Mouse (Mus musculus) bone marrow, adult 2 months (tissue): ENCODE measurements at regions not wholly inside any gene's neighbourhood (a gene's known extent, or its start where the extent isn't known, plus 50 kb on each side); places are given as distances from the start of the nearest gene placed in this dataset.

Experiments
- H3K27ac ChIP-seq: fragments of 200-500 bp; 2 replicates; pipeline ENCODE4 v1.5.1; 2012; ENCODE audit warnings: low read depth, mild to moderate bottlenecking, control low read depth, inconsistent platforms, low read length; ENCODE audit not compliant: control insufficient read depth, poor library complexity, insufficient read depth
- H3K4me1 ChIP-seq: fragments of 200-500 bp; 2 replicates; pipeline ENCODE4 v1.6.1; 2011; ENCODE audit warnings: low read length; ENCODE audit not compliant: control insufficient read depth, insufficient read depth
- H3K4me3 ChIP-seq: fragments of 200-500 bp; replicated peaks from 2 replicates; pipeline ENCODE3; 2011; ENCODE audit warnings: mild to moderate bottlenecking, low read depth, low read length, control low read depth; ENCODE audit not compliant: control insufficient read depth
- CTCF ChIP-seq: fragments of 200-500 bp; IDR thresholded peaks from 2 replicates; pipeline ENCODE4 v1.5.1; 2011; ENCODE audit warnings: low read length, control low read depth; ENCODE audit not compliant: control insufficient read depth, insufficient read depth
- POLR2A ChIP-seq: fragments of 200-500 bp; IDR thresholded peaks from 2 replicates; pipeline ENCODE4 v1.6.1; 2011; ENCODE audit warnings: low read depth, mild to moderate bottlenecking, control low read depth, low read length, borderline replicate concordance; ENCODE audit not compliant: control insufficient read depth
- WGBS: fragments of 180-500 bp; shearing (Covaris S2); methylation state at CpG from one replicate; pipeline ENCODE4 v1.1.7; 2018; 5-methylcytosine and 5-hydroxymethylcytosine counted together

DNA sequence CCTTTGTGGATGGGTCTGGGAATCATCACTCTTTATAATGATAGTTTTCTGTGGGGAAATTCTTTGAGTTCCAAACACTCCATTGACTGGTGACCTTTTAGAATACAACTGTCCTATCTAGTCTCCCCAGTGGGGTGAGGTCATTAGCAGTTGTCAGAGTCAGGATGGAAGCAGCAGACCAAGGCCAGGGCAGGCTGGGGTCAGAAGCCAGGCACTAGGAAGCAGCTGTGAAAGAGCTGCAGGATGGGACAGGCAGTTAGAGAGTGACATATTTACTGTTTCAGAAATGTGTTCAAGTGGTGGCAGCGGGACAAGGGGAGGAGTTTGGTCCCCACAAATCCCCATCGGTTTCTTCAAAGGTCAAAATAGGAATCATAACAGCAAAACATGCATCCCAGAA, 99.1 kb upstream of the Rbms1 start:
- no peak overlapping the region for H3K4me3 ChIP-seq
- H3K27ac ChIP-seq = no peak overlapping the region
- no peak for TF ChIP-seq POLR2A
- TF ChIP-seq CTCF = no peak
- no peaks in the 10 kb centered on the region for H3K4me1 ChIP-seq
- 75% methylated on average over 2 of the region's 2 CpGs for WGBS

DNA sequence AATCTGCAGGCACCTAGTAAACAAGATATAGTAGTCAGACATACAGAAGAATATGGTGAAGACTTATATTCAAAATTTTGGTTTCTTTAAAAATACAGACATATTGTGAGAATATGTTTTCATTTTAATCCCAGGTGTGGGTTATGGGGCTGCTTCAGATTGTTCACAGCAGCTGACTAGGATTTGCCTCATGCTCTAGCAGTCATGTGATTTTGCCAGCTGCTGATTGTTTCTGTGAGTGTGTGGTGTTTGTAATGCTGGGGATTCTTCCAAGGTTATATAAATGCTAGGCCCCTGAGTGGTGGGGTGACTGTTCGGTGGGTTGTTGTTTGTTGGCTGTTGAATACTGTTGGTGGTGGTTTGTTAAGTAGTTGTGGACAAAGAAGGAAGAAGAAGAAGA, 97.9 kb upstream of the Rbms1 start:
- 77% methylated on average over 1 of the region's 1 CpGs for WGBS
- Histone ChIP-seq H3K4me3 (no peak overlapping the region), H3K27ac (no peak overlapping the region), H3K4me1 (no peaks in the 10 kb centered on the region)
- TF ChIP-seq CTCF = no peak
- TF ChIP-seq POLR2A = no peak

DNA sequence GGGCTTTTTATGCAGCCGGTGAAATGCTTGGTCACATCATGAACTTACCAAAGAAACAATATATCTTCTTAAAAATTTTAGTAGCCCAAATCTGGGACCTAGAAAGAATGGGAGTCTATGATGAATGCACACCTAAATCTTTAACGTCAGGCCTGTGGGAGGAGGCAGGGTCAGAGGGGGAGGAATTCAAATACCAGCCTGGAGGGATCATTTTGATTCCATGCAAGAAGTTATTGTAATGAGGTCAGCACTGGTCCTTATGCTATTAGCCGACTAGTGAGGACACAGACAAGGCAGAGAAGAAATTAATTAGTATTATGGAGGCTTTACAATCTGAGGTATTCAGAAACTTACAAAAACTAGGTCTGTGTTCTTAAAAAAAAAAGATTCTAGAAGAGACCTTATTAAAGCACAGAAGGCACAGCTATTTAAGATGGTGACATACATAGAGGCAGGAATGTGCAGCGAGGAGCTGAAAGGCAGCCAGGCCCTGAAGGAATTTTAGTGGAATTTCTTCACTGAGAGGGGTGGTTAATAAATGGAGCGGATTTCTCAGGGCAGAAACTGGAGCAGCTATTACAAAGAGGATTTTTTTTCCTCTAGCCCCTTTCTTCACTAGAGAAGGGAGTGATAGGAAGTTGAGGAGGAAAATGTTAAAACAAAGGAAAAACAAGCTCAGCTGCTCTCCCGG, 95.7 kb upstream of the Rbms1 start:
- WGBS = 73% methylated on average over 6 of the region's 6 CpGs
- Histone ChIP-seq H3K4me3 (no peak overlapping the region), H3K27ac (no peak overlapping the region), H3K4me1 (no peaks in the 10 kb centered on the region)
- TF ChIP-seq POLR2A (no peak), CTCF (no peak)

DNA sequence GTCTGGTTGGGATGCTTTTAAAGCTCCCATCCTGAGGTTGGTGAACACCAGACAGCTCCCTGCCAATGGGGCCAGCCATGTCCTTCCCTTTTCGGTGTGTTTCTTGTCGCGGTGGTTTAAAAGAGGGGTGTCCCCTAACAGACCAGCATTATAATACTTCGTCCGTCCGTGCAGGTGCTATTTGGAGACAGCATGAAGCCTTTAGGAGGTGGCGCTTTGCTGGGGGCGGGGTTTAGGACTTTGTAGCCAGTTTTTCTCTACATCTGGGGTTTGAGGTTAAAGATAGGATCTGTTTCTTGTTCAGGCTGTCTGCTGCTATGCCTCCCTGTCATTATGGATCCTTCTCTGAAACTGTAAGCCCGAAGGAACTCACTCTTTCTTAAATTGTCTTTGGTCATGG, 89.3 kb upstream of the Rbms1 start:
- TF ChIP-seq CTCF (no peak), POLR2A (no peak)
- Histone ChIP-seq H3K27ac (no peak overlapping the region), H3K4me1 (no peaks in the 10 kb centered on the region), H3K4me3 (no peak overlapping the region)
- WGBS = 55% methylated on average over 9 of the region's 9 CpGs

DNA sequence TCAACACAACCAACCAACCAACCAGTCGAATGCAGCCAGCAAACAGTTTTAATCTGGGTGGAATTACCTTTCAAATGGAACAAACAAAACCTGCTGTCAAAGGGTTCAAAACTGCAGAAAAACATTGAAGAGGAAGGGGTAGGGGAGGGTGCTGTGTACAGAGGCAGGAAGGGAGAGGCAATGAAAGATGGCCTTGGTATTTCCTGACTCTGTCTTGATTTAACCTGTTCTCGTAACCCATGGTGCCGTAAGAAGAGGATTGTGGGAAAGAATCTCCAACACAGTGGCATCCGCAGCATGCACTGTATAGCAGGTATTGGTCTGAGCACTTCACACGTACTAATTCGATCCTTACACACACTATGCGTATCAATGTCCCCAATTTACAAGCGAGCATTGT, 88.8 kb upstream of the Rbms1 start:
- WGBS = 79% methylated on average over 8 of the region's 8 CpGs
- Histone ChIP-seq H3K4me3 (no peak overlapping the region), H3K27ac (no peak overlapping the region), H3K4me1 (no peaks in the 10 kb centered on the region)
- no peak for TF ChIP-seq CTCF
- no peak for TF ChIP-seq POLR2A

DNA sequence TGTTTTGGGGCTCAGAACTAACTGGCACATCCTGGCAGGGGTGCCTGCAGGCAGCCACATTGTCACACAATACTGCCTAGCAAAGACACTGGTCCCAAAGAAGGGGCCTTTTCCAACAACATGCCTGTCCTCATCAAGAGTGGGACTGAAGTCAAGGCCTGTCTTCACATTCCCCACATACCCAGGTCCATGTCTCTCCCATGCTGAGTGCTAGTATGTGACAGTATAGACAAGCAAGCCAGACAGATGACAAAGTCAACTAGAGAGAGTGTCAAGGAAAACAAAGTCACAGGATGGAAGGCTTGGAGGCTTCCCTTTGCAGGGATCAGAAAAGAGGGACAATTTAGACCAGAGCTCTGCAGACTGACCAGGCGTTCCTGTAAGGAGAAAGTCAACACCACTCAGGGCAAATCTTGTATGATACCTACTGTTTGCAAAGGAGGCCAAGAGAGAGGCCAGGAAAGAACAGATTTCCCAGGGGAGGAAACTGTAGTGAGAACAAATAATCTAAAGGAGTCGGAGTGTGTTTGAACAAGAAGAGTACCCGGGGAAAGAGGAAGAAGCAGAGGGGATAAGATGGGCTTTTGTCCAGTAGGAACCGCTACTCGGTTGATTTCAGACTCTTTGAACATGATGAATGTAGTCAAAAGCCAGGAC, 83.2 kb upstream of the Rbms1 start:
- 69% methylated on average over 5 of the region's 5 CpGs for WGBS

DNA sequence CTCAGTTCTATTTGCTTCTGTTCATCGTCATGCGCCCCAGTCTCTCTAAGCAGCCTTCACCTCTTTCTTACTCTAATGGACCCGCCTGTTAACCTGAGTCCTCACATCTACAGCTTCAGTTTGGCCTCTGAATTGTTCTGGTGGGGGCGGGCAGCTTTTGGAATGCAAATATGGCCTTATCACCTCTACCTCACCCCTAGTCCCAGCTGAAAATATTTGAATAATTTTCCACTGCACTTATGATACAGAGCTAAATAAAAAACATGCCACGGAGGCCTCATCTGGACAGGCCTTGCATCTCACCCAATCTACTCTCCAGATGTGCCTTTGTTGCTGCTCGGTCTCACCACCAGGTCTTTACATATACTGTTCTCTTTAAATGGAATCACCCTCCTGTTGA, 82.5 kb upstream of the Rbms1 start:
- no peak overlapping the region for H3K4me3 ChIP-seq
- no peaks in the 10 kb centered on the region for H3K4me1 ChIP-seq
- H3K27ac ChIP-seq = no peak overlapping the region
- TF ChIP-seq CTCF (no peak), POLR2A (no peak)
- WGBS = 83% methylated on average over 6 of the region's 6 CpGs

More for the DNA sequence above, 83.2 kb upstream of the Rbms1 start:
- H3K4me1 ChIP-seq = no peaks in the 10 kb centered on the region
- no peak overlapping the region for H3K27ac ChIP-seq
- no peak overlapping the region for H3K4me3 ChIP-seq
- no peak for TF ChIP-seq POLR2A
- TF ChIP-seq CTCF = no peak

DNA sequence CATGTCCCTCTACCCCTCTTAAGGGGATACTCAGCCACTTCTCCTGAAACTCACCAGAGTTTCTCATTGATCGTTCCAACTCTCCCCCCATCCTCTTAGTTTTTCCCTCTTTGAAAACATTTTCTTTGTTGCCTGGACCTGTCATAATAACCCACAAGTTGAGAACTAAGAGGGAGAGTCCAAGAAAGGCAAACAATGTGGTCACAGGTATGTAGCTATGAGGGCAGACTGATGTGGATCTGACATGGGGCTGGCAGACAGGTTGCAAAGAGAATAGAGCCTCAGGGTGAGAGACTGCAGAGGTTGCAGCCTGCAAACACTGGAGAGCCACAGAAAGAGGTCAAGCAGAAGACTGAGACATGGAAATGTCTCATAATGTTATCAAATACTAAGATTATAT, 69.9 kb upstream of the Rbms1 start:
- H3K4me3 ChIP-seq = no peak overlapping the region
- peaks cover 2% of the 10 kb centered on the region; the same call in 1 of the 2 replicates for H3K4me1 ChIP-seq
- TF ChIP-seq CTCF = no peak
- TF ChIP-seq POLR2A = no peak
- WGBS = 73% methylated on average over 1 of the region's 1 CpGs
- no peak overlapping the region for H3K27ac ChIP-seq
